Mouse (Mus musculus) liver, embryonic 14.5 days (tissue): ENCODE measurements around the gene Ly6g6d. TPM values are rescaled to one million over a fixed set of nuclear protein-coding genes. Genes with fewer than 3 reads are reported as not detected.

ENCODE experiments used
- ATAC-seq: fragments of 200-750 bp; cut with Nextera tagmentation; 2 replicates; pipeline ENCODE4 v1.8.0; 2017; ENCODE audit warnings: moderate number of reproducible peaks, mild to moderate bottlenecking, moderate library complexity; ENCODE audit not compliant: insufficient read depth
- DNase-seq, 3 experiments: peaks; one replicate each; pipeline ENCODE4 v3.0.0-alpha.2; 2012 to 2013; ENCODE audit warnings: low read depth in 3 of 3, low spot score in 3 of 3
- H3K27ac ChIP-seq: fragments of 300-500 bp; sonication (generic); 2 replicates; pipeline ENCODE4 v1.5.1; 2014; ENCODE audit warnings: moderate library complexity, mild to moderate bottlenecking, control low read depth, inconsistent platforms
- H3K27me3 ChIP-seq: fragments of 300-500 bp; sonication (generic); 2 replicates; pipeline ENCODE4 v1.6.1; 2014; ENCODE audit warnings: mild to moderate bottlenecking, low read length, moderate library complexity; ENCODE audit not compliant: control insufficient read depth, insufficient read depth
- H3K36me3 ChIP-seq: fragments of 300-500 bp; sonication (generic); replicated peaks from 2 replicates; pipeline ENCODE4 v1.6.1; 2014; ENCODE audit warnings: low read depth; ENCODE audit not compliant: control insufficient read depth, insufficient read depth
- H3K4me1 ChIP-seq, 2 experiments: fragments of 200-500 bp in 1 of 2; fragments of 300-500 bp in 1 of 2; sonication (generic) in 1 of 2; replicated peaks; 2 replicates each; pipeline ENCODE4 v1.6.1; 2012 to 2014; ENCODE audit warnings: antibody characterized with exemption in 1 of 2, inconsistent platforms in 1 of 2, low read length in 1 of 2; ENCODE audit not compliant: control insufficient read depth in 2 of 2, insufficient read depth in 2 of 2
- H3K4me2 ChIP-seq: fragments of 300-500 bp; sonication (generic); 2 replicates; pipeline ENCODE4 v1.6.1; 2014; ENCODE audit warnings: low read depth, mild to moderate bottlenecking, control low read depth, moderate library complexity
- H3K4me3 ChIP-seq, 2 experiments: fragments of 200-500 bp in 1 of 2; fragments of 300-500 bp in 1 of 2; sonication (generic) in 1 of 2; 2 replicates each; pipeline ENCODE4 v1.5.1; 2012 to 2014; ENCODE audit warnings: low read depth in 2 of 2, low read length in 2 of 2, mild to moderate bottlenecking in 2 of 2, control low read depth in 1 of 2, inconsistent platforms in 1 of 2, moderate library complexity in 1 of 2; ENCODE audit not compliant: insufficient read depth in 1 of 2
- H3K9ac ChIP-seq: fragments of 300-500 bp; sonication (generic); replicated peaks from 2 replicates; pipeline ENCODE4 v1.6.1; 2014; ENCODE audit warnings: mild to moderate bottlenecking, control low read depth, moderate library complexity
- H3K9me3 ChIP-seq: fragments of 300-500 bp; sonication (generic); 2 replicates; pipeline ENCODE4 v1.6.1; 2016; ENCODE audit warnings: low read length, mixed read lengths; ENCODE audit not compliant: control insufficient read depth
- CTCF ChIP-seq: IDR thresholded peaks from 2 replicates; pipeline ENCODE4 v1.5.1; 2016; ENCODE audit warnings: antibody characterized with exemption, low read depth, control low read depth
- EP300 ChIP-seq: IDR thresholded peaks from 2 replicates; pipeline ENCODE4 v1.6.1; 2016; ENCODE audit warnings: antibody characterized with exemption, low read depth
- WGBS: fragments of 180-500 bp; shearing (Covaris S2); extraction: QIAGEN DNeasy Blood & Tissue Kit; methylation state at CpG from one replicate; pipeline ENCODE4 v1.1.7; 2014; ENCODE audit not compliant: insufficient replicate concordance; 5-methylcytosine and 5-hydroxymethylcytosine counted together
- polyA plus RNA-seq, 2 experiments: library from polyadenylated mRNA; depleted of rRNA in 1 of 2; stranded (reverse) in 1 of 2; unstranded in 1 of 2; fragments of >200 nt; fragmentation: Nextera tagmentation in 1 of 2; extraction: Ambion mirVana in 1 of 2; gene quantifications; 2 replicates each; pipeline versions ENCODE4 v1.2.1 to v1.2.3; 2012 to 2014

Ly6g6d gene
- polyA plus RNA-seq, 2 experiments, result 0.28 to 0.95 TPM

GRCm38 (mm10) chr17:35111774-35112173, 33.9 kb upstream of the Ly6g6d start:
- Histone ChIP-seq H3K4me3 (no peak overlapping the region), H3K9me3 (no peaks in the 10 kb centered on the region), H3K4me1 (no peaks in the 10 kb centered on the region), H3K27ac (no peak overlapping the region), H3K36me3 (peaks cover 4% of the 10 kb centered on the region), H3K9ac (no peak overlapping the region), H3K4me2 (no peak overlapping the region), H3K27me3 (no peaks in the 10 kb centered on the region)
- 58% methylated on average over 9 of the region's 9 CpGs for WGBS
- no peak for ATAC-seq
- no peak for DNase-seq
- TF ChIP-seq CTCF (no peak), EP300 (no peak)

GRCm38 (mm10) chr17:35108097-35108496, 30.2 kb upstream of the Ly6g6d start, which contains the start of gene Ly6g5c:
Gene Ly6g5c (plus strand): TSS chr17:35108279.
- ATAC-seq, result no peak
- WGBS, result 76% methylated on average over 6 of the region's 6 CpGs
- no peaks in the 10 kb centered on the region for H3K9me3 ChIP-seq
- TF ChIP-seq CTCF, result no peak
- no peak for TF ChIP-seq EP300
- no peaks in the 10 kb centered on the region for H3K27me3 ChIP-seq
- no peak within 1 kb of the TSS for H3K4me2 ChIP-seq
- no peaks in the 10 kb centered on the region for H3K36me3 ChIP-seq
- peaks cover 25 to 32% of the 10 kb centered on the region in 2 experiments for H3K4me1 ChIP-seq
- H3K27ac ChIP-seq, result no peak within 1 kb of the TSS
- DNase-seq, result no peak
- H3K9ac ChIP-seq, result no peak within 1 kb of the TSS
- no peak within 1 kb of the TSS for H3K4me3 ChIP-seq

- DNase-seq, result no peak
- ATAC-seq, result no peak
- Histone ChIP-seq H3K27ac (no peak overlapping the region), H3K9ac (no peak overlapping the region), H3K4me1 (peaks cover 25 to 34% of the 10 kb centered on the region in 2 experiments), H3K9me3 (no peaks in the 10 kb centered on the region), H3K27me3 (no peaks in the 10 kb centered on the region), H3K4me3 (no peak overlapping the region), H3K4me2 (no peak overlapping the region), H3K36me3 (peaks cover 3% of the 10 kb centered on the region)
- WGBS, result 68% methylated on average over 3 of the region's 3 CpGs
- no peak for TF ChIP-seq EP300
- no peak for TF ChIP-seq CTCF
These were observed 28.7 kb upstream of the Ly6g6d start for GRCm38 (mm10) chr17:35106522-35106921.

- peak in 1 of 3 experiments; percentile 40 for DNase-seq
- no peaks in the 10 kb centered on the region for H3K27me3 ChIP-seq
- H3K9me3 ChIP-seq, result no peaks in the 10 kb centered on the region
- peaks cover 25 to 34% of the 10 kb centered on the region in 2 experiments for H3K4me1 ChIP-seq
- H3K27ac ChIP-seq, result peak overlapping the region; percentile 67
- TF ChIP-seq CTCF (peak; percentile 87), EP300 (no peak)
- peak overlapping the region; percentile 6; the same call in 1 of the 2 replicates for H3K9ac ChIP-seq
- no peak for ATAC-seq
- H3K4me2 ChIP-seq, result peak overlapping the region; percentile 32; the same call in 1 of the 2 replicates
- H3K4me3 ChIP-seq, result no peak overlapping the region
- H3K36me3 ChIP-seq, result peaks cover 8% of the 10 kb centered on the region
- WGBS, result 21% methylated on average over 13 of the region's 13 CpGs
These were observed 28.0 kb upstream of the Ly6g6d start for GRCm38 (mm10) chr17:35105740-35106389.

GRCm38 (mm10) chr17:35104754-35105153, 26.9 kb upstream of the Ly6g6d start:
- WGBS, result 18% methylated on average over 6 of the region's 6 CpGs
- Histone ChIP-seq H3K36me3 (peaks cover 13% of the 10 kb centered on the region), H3K4me1 (peaks cover 25 to 34% of the 10 kb centered on the region in 2 experiments), H3K4me2 (peak overlapping the region; percentile 48), H3K27me3 (no peaks in the 10 kb centered on the region), H3K4me3 (no peak overlapping the region), H3K27ac (peak overlapping the region; percentile 67), H3K9me3 (no peaks in the 10 kb centered on the region), H3K9ac (peak overlapping the region; percentile 53)
- TF ChIP-seq CTCF, result no peak
- TF ChIP-seq EP300, result peak; percentile 91
- DNase-seq (peak; percentile 74 to 79 (median 78)), ATAC-seq (peak; percentile 89)
